Mouse (Mus musculus): ENCODE measurements at regions not wholly inside any gene's neighbourhood (a gene's known extent, or its start where the extent isn't known, plus 50 kb on each side); places are given as distances from the start of the nearest gene placed in this dataset.

- TF ChIP-seq CTCF (IDR thresholded peaks at IDR 0.05; ENCODE audit: low read depth): no peak
- no peak for TF ChIP-seq EP300 (IDR thresholded peaks at IDR 0.05; ENCODE audit: low read depth)
Observed at GRCm38 (mm10) chr8:26450543-26450942, 331.2 kb downstream of the Gm45692 start.
